Mouse (Mus musculus) retina, postnatal 1 day (tissue): ENCODE measurements around the gene Soat2.
"Not testable (repeated sequence)": the region's sequence is repeated elsewhere in the genome, so short reads cannot be mapped to it uniquely, and the experiment has no call there.

Experiments
- DNase-seq: peaks from one replicate; pipeline ENCODE4 v3.0.0-alpha.2; 2012

Gene Soat2

GRCm38 (mm10) chr15:102147674-102148402, 2.5 kb upstream of the Soat2 start:
- no peak for DNase-seq

GRCm38 (mm10) chr15:102149561-102149960, 765 bp upstream of the Soat2 start:
- no peak for DNase-seq

GRCm38 (mm10) chr15:102152646-102153045, 2.3 kb downstream of the Soat2 start:
- DNase-seq: no peak

- not testable (repeated sequence) for DNase-seq
These were observed 4.7 kb downstream of the Soat2 start for GRCm38 (mm10) chr15:102155006-102155405.

- peak; percentile 49 for DNase-seq
These were observed 6.5 kb downstream of the Soat2 start for GRCm38 (mm10) chr15:102156836-102157235.

- DNase-seq: no peak
These were observed 10.2 kb downstream of the Soat2 start for GRCm38 (mm10) chr15:102160415-102161060.

GRCm38 (mm10) chr15:102163900-102164693, 13.8 kb downstream of the Soat2 start:
- DNase-seq: no peak

- no peak for DNase-seq
These were observed 15.3 kb downstream of the Soat2 start for GRCm38 (mm10) chr15:102165468-102166100.

GRCm38 (mm10) chr15:102167620-102168021, 17.3 kb downstream of the Soat2 start:
- DNase-seq: no peak

- no peak for DNase-seq
These were observed 18.7 kb downstream of the Soat2 start for GRCm38 (mm10) chr15:102169064-102169463.

GRCm38 (mm10) chr15:102173581-102173980, 23.3 kb downstream of the Soat2 start:
- DNase-seq: no peak

- no peak for DNase-seq
These were observed 25.5 kb downstream of the Soat2 start for GRCm38 (mm10) chr15:102175736-102176319.

GRCm38 (mm10) chr15:102176571-102177316, 26.4 kb downstream of the Soat2 start:
- DNase-seq: no peak

GRCm38 (mm10) chr15:102177417-102177816, 27.1 kb downstream of the Soat2 start:
- DNase-seq: no peak

GRCm38 (mm10) chr15:102178279-102178678, 28.0 kb downstream of the Soat2 start:
- DNase-seq: peak; percentile 77

- no peak for DNase-seq
These were observed 28.8 kb downstream of the Soat2 start for GRCm38 (mm10) chr15:102179106-102179505.

- DNase-seq: no peak
These were observed 29.6 kb downstream of the Soat2 start for GRCm38 (mm10) chr15:102179924-102180323.

- DNase-seq: peak; percentile 28
These were observed 32.8 kb downstream of the Soat2 start for GRCm38 (mm10) chr15:102183076-102183475.

GRCm38 (mm10) chr15:102186239-102186638, 35.9 kb downstream of the Soat2 start:
- no peak for DNase-seq

GRCm38 (mm10) chr15:102188096-102188495, 37.8 kb downstream of the Soat2 start:
- DNase-seq: no peak

- no peak for DNase-seq
These were observed 38.6 kb downstream of the Soat2 start for GRCm38 (mm10) chr15:102188883-102189282.

GRCm38 (mm10) chr15:102191699-102192098, 41.4 kb downstream of the Soat2 start:
- DNase-seq: no peak
